Mouse (Mus musculus): ENCODE measurements around the gene Pianp. TPM values are rescaled to one million over a fixed set of nuclear protein-coding genes. Genes with fewer than 3 reads are reported as not detected.

Pianp gene
- not detected for polyA plus RNA-seq (2017; shearing (Covaris generic))

GRCm38 (mm10) chr6:124996551-124997501 lies at the start of gene Pianp:
Gene Pianp, plus strand, starts transcription at chr6:124996694.

GRCm38 (mm10) chr6:124965088-124965719 lies 31.3 kb upstream of the Pianp start, which contains the start of gene Cops7a:
Gene Cops7a, minus strand, starts transcription at chr6:124965538.

GRCm38 (mm10) chr6:125009129-125009180 lies 12.5 kb downstream of the Pianp start, which contains the start of gene Zfp384:
Gene Zfp384, plus strand, starts transcription at chr6:125009145.

GRCm38 (mm10) chr6:125039533-125040153 lies 43.1 kb downstream of the Pianp start, which contains the start of gene Ing4:
Gene Ing4, plus strand, starts transcription at chr6:125039760.

GRCm38 (mm10) chr6:125049678-125050077 lies 53.2 kb downstream of the Pianp start, which contains the start of gene Acrbp:
Gene Acrbp, plus strand, starts transcription at chr6:125049689.

Other genes with a start within 250 kb of the Pianp start
- gene Gm45234, start 240.7 kb upstream of the Pianp start, polyA plus RNA-seq (2017; shearing (Covaris generic)) = not detected
- 40.2 TPM for gene Atn1, start 240.2 kb upstream of the Pianp start, polyA plus RNA-seq (2017; shearing (Covaris generic))
- 2.5 TPM for gene Eno2, start 227.0 kb upstream of the Pianp start, polyA plus RNA-seq (2017; shearing (Covaris generic))
- gene Lrrc23, start 217.0 kb upstream of the Pianp start, polyA plus RNA-seq (2017; shearing (Covaris generic)) = 2.6 TPM
- 1.4 TPM for gene Spsb2, start 188.0 kb upstream of the Pianp start, polyA plus RNA-seq (2017; shearing (Covaris generic))
- 40.1 TPM for gene Tpi1, start 182.4 kb upstream of the Pianp start, polyA plus RNA-seq (2017; shearing (Covaris generic))
- gene Usp5, start 167.2 kb upstream of the Pianp start, polyA plus RNA-seq (2017; shearing (Covaris generic)) = 90.0 TPM
- 4.0 TPM for gene Cdca3, start 167.1 kb upstream of the Pianp start, polyA plus RNA-seq (2017; shearing (Covaris generic))
- not detected for gene Gnb3, start 156.4 kb upstream of the Pianp start, polyA plus RNA-seq (2017; shearing (Covaris generic))
- not detected for gene P3h3, start 138.9 kb upstream of the Pianp start, polyA plus RNA-seq (2017; shearing (Covaris generic))
- gene Gpr162, start 132.7 kb upstream of the Pianp start, polyA plus RNA-seq (2017; shearing (Covaris generic)) = 0.10 TPM
- gene Cd4, start 108.5 kb upstream of the Pianp start, polyA plus RNA-seq (2017; shearing (Covaris generic)) = 550 TPM
- gene Lag3, start 85.0 kb upstream of the Pianp start, polyA plus RNA-seq (2017; shearing (Covaris generic)) = not detected
- gene Ptms, start 76.6 kb upstream of the Pianp start, polyA plus RNA-seq (2017; shearing (Covaris generic)) = 7.9 TPM
- gene Mlf2, start 65.3 kb upstream of the Pianp start, polyA plus RNA-seq (2017; shearing (Covaris generic)) = 126 TPM
- gene Cops7a, start 31.2 kb upstream of the Pianp start, polyA plus RNA-seq (2017; shearing (Covaris generic)) = 42.9 TPM
- gene Zfp384, start 12.5 kb downstream of the Pianp start, polyA plus RNA-seq (2017; shearing (Covaris generic)) = 64.7 TPM
- gene Ing4, start 43.1 kb downstream of the Pianp start, polyA plus RNA-seq (2017; shearing (Covaris generic)) = 74.8 TPM
- gene Acrbp, start 53.0 kb downstream of the Pianp start, polyA plus RNA-seq (2017; shearing (Covaris generic)) = 11.1 TPM
- 3.6 TPM for gene Lpar5, start 71.2 kb downstream of the Pianp start, polyA plus RNA-seq (2017; shearing (Covaris generic))
- gene Chd4, start 99.3 kb downstream of the Pianp start, polyA plus RNA-seq (2017; shearing (Covaris generic)) = 57.3 TPM
- gene Nop2, start 135.2 kb downstream of the Pianp start, polyA plus RNA-seq (2017; shearing (Covaris generic)) = 39.7 TPM
- 20.2 TPM for gene Iffo1, start 148.5 kb downstream of the Pianp start, polyA plus RNA-seq (2017; shearing (Covaris generic))
- gene Gapdh, start 169.8 kb downstream of the Pianp start, polyA plus RNA-seq (2017; shearing (Covaris generic)) = 201 TPM
- gene Ncapd2, start 195.0 kb downstream of the Pianp start, polyA plus RNA-seq (2017; shearing (Covaris generic)) = 17.0 TPM
- 37.5 TPM for gene Mrpl51, start 195.1 kb downstream of the Pianp start, polyA plus RNA-seq (2017; shearing (Covaris generic))
- 46.2 TPM for gene Vamp1, start 218.9 kb downstream of the Pianp start, polyA plus RNA-seq (2017; shearing (Covaris generic))
- 60.2 TPM for gene Tapbpl, start 235.2 kb downstream of the Pianp start, polyA plus RNA-seq (2017; shearing (Covaris generic))
- gene Cd27, start 240.3 kb downstream of the Pianp start, polyA plus RNA-seq (2017; shearing (Covaris generic)) = 455 TPM

Data from naive thymus-derived CD4-positive, alpha-beta T cell, adult 5 months (primary cell).